Mouse (Mus musculus) E14TG2a.4 (cell line): Measurements from ENCODE around the gene Hmx3.

Experiments
- H3K27me3 ChIP-seq: 2 replicates; pipeline ENCODE4 v1.6.1; 2014; ENCODE audit warnings: low read length, control low read depth; ENCODE audit not compliant: insufficient read depth
- H3K36me3 ChIP-seq: 2 replicates; pipeline ENCODE4 v1.6.1; 2014; ENCODE audit warnings: low read length, control low read depth; ENCODE audit not compliant: insufficient read depth
- H3K4me1 ChIP-seq: replicated peaks from 2 replicates; pipeline ENCODE4 v1.6.1; 2014; ENCODE audit warnings: low read depth, low read length, control low read depth
- H3K4me3 ChIP-seq: replicated peaks from 2 replicates; pipeline ENCODE4 v1.5.1; 2014; ENCODE audit warnings: mild to moderate bottlenecking, low read length
- H3K9me3 ChIP-seq: 2 replicates; pipeline ENCODE4 v1.6.1; 2014; ENCODE audit warnings: low read length, control low read depth
- CTCF ChIP-seq: conservative IDR thresholded peaks from 2 replicates; pipeline ENCODE4 v1.5.1; 2014; ENCODE audit warnings: low read length
- NANOG ChIP-seq: IDR thresholded peaks from 2 replicates; pipeline ENCODE4 v1.6.1; 2014; ENCODE audit warnings: borderline replicate concordance, low read length, mixed read lengths
- POU5F1 ChIP-seq: IDR thresholded peaks from 2 replicates; pipeline ENCODE4 v1.6.1; 2014; ENCODE audit warnings: low read length, borderline replicate concordance

Gene Hmx3

GRCm38 (mm10) chr7:131554341-131555180, 11.9 kb downstream of the Hmx3 start:
- TF ChIP-seq CTCF, result 0 out of 2 replicates have a peak, but pooled peaks have one; percentile 3
- TF ChIP-seq POU5F1, result no peak
- TF ChIP-seq NANOG, result no peak
- Histone ChIP-seq H3K9me3 (no peaks in the 10 kb centered on the region), H3K36me3 (no peaks in the 10 kb centered on the region), H3K4me1 (peaks cover 68% of the 10 kb centered on the region), H3K4me3 (peak overlapping the region; percentile 72), H3K27me3 (peaks cover 89% of the 10 kb centered on the region)

- Histone ChIP-seq H3K4me3 (peak overlapping the region; percentile 72), H3K9me3 (no peaks in the 10 kb centered on the region), H3K4me1 (peaks cover 65% of the 10 kb centered on the region)
These were observed 12.8 kb downstream of the Hmx3 start for GRCm38 (mm10) chr7:131555301-131556081.

GRCm38 (mm10) chr7:131556116-131556515, 13.4 kb downstream of the Hmx3 start:
- TF ChIP-seq POU5F1, result no peak
- no peak for TF ChIP-seq NANOG
- no peak for TF ChIP-seq CTCF
- peaks cover 2% of the 10 kb centered on the region; the same call in 1 of the 2 replicates for H3K36me3 ChIP-seq
- H3K4me3 ChIP-seq, result peak overlapping the region; percentile 72
- H3K4me1 ChIP-seq, result peaks cover 62% of the 10 kb centered on the region
- H3K27me3 ChIP-seq, result peaks cover 73% of the 10 kb centered on the region
- no peaks in the 10 kb centered on the region for H3K9me3 ChIP-seq

More at GRCm38 (mm10) chr7:131555301-131556081, 12.8 kb downstream of the Hmx3 start:
- Histone ChIP-seq H3K36me3 (no peaks in the 10 kb centered on the region), H3K27me3 (peaks cover 79% of the 10 kb centered on the region)
- no peak for TF ChIP-seq CTCF
- no peak for TF ChIP-seq POU5F1
- TF ChIP-seq NANOG, result no peak

GRCm38 (mm10) chr7:131556541-131557271, 14.0 kb downstream of the Hmx3 start:
- Histone ChIP-seq H3K4me1 (peaks cover 61% of the 10 kb centered on the region), H3K4me3 (peak overlapping the region; percentile 77), H3K36me3 (peaks cover 7% of the 10 kb centered on the region), H3K9me3 (no peaks in the 10 kb centered on the region), H3K27me3 (peaks cover 67% of the 10 kb centered on the region)
- TF ChIP-seq NANOG (no peak), POU5F1 (no peak), CTCF (no peak)

- H3K4me1 ChIP-seq, result peaks cover 62% of the 10 kb centered on the region
- H3K4me3 ChIP-seq, result no peak overlapping the region
- TF ChIP-seq CTCF, result no peak
- H3K36me3 ChIP-seq, result peaks cover 18% of the 10 kb centered on the region
- H3K9me3 ChIP-seq, result no peaks in the 10 kb centered on the region
- H3K27me3 ChIP-seq, result peaks cover 57% of the 10 kb centered on the region
These were observed 15.1 kb downstream of the Hmx3 start for GRCm38 (mm10) chr7:131557751-131558150.

- Histone ChIP-seq H3K4me1 (peaks cover 60% of the 10 kb centered on the region), H3K9me3 (no peaks in the 10 kb centered on the region), H3K4me3 (peak within 1 kb of the TSS; percentile 92), H3K27me3 (peaks cover 34% of the 10 kb centered on the region), H3K36me3 (peaks cover 41% of the 10 kb centered on the region)
- TF ChIP-seq NANOG (no peak), POU5F1 (no peak), CTCF (no peak)
These were observed 17.5 kb downstream of the Hmx3 start, which contains the start of gene Bub3 for GRCm38 (mm10) chr7:131559986-131560696. Bub3 (plus strand) TSS chr7:131560222.

GRCm38 (mm10) chr7:131560697-131561042, 18.0 kb downstream of the Hmx3 start:
- Histone ChIP-seq H3K36me3 (peaks cover 46% of the 10 kb centered on the region), H3K27me3 (peaks cover 28% of the 10 kb centered on the region), H3K4me1 (peaks cover 61% of the 10 kb centered on the region), H3K4me3 (peak overlapping the region; percentile 92), H3K9me3 (no peaks in the 10 kb centered on the region)
- TF ChIP-seq CTCF, result no peak
- no peak for TF ChIP-seq NANOG
